Mouse (Mus musculus) embryonic facial prominence, embryonic 10.5 days (tissue): ENCODE results near the gene Zfp2. TPM values are rescaled to one million over a fixed set of nuclear protein-coding genes. Genes with fewer than 3 reads are reported as not detected.

ENCODE experiments used
- DNase-seq: peaks from one replicate; pipeline ENCODE4 v3.0.0-alpha.2; 2017; ENCODE audit warnings: low spot score
- H3K27ac ChIP-seq: fragments of 300-500 bp; sonication (generic); replicated peaks from 2 replicates; pipeline ENCODE4 v1.5.1; 2016; ENCODE audit warnings: mild to moderate bottlenecking
- H3K27me3 ChIP-seq: fragments of 300-500 bp; sonication (generic); replicated peaks from 2 replicates; pipeline ENCODE4 v1.6.1; 2016; ENCODE audit warnings: low read depth, mild to moderate bottlenecking; ENCODE audit not compliant: poor library complexity, severe bottlenecking
- H3K36me3 ChIP-seq: fragments of 300-500 bp; sonication (generic); replicated peaks from 2 replicates; pipeline ENCODE4 v1.6.1; 2016; ENCODE audit warnings: mild to moderate bottlenecking, moderate library complexity
- H3K4me1 ChIP-seq: fragments of 300-500 bp; sonication (generic); 2 replicates; pipeline ENCODE4 v1.6.1; 2016
- H3K4me3 ChIP-seq: fragments of 300-500 bp; sonication (generic); 2 replicates; pipeline ENCODE4 v1.5.1; 2016; ENCODE audit warnings: mild to moderate bottlenecking, moderate library complexity
- H3K9me3 ChIP-seq: fragments of 300-500 bp; sonication (generic); 2 replicates; pipeline ENCODE4 v1.6.1; 2016; ENCODE audit warnings: mild to moderate bottlenecking
- WGBS: fragments of 180-500 bp; shearing (Covaris S2); methylation state at CpG from one replicate; pipeline ENCODE4 v1.1.7; 2016; 5-methylcytosine and 5-hydroxymethylcytosine counted together
- polyA plus RNA-seq: library from polyadenylated mRNA; unstranded; fragments of >200 nt; fragmentation: Nextera tagmentation; extraction: Ambion mirVana; gene quantifications from 2 replicates; pipeline ENCODE4 v1.2.1, GENCODE M21; 2016

Gene Zfp2
- polyA plus RNA-seq, result 21.3 and 21.6 TPM in 2 replicates

DNA sequence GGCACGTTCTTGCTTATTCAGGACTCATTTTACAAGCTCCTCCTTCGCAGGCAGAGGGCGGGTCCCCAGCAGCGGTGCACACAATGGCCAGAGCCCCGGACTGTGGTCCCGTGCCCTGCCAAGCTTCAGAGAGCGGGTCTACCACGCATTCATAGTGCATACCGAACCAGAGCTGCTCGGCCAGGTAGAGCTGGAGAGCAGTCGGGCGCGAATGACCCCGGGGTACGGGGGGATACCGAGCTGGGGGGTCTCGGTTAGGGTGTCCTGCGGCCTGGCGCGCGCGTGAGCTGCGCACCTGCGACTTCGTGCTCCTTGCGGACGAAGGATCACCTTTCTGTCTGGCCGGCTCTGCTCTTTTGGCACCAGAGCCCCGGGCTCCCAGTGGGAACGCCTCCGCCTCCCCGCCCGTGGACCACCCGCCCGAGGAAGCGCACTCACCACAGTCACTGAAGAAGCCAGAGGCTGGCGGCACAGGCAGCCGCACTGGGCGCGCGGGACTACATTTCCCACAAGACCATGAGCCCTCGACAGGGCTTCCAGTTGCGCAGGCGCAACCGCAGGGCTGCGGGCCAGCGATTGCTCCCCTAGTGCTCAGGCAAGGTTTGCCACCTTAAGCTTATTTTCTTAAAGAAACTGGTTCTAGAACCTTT lies at the start of gene Zfp2:
Gene Zfp2, minus strand, starts transcription at position 495 of the 650 bp plus-strand sequence.
- H3K27ac ChIP-seq, result peak within 1 kb of the TSS; percentile 94
- under 1% methylated on average over 47 of the region's 47 CpGs for WGBS
- peak within 1 kb of the TSS; percentile 87 for H3K4me3 ChIP-seq
- H3K4me1 ChIP-seq, result 0 out of 2 replicates have a peak, but pooled peaks cover 3% of the 10 kb centered on the region
- H3K9me3 ChIP-seq, result peaks cover 15% of the 10 kb centered on the region; the same call in 1 of the 2 replicates
- no peaks in the 10 kb centered on the region for H3K27me3 ChIP-seq
- H3K36me3 ChIP-seq, result peaks cover 45% of the 10 kb centered on the region
- peak; percentile 93 for DNase-seq

DNA sequence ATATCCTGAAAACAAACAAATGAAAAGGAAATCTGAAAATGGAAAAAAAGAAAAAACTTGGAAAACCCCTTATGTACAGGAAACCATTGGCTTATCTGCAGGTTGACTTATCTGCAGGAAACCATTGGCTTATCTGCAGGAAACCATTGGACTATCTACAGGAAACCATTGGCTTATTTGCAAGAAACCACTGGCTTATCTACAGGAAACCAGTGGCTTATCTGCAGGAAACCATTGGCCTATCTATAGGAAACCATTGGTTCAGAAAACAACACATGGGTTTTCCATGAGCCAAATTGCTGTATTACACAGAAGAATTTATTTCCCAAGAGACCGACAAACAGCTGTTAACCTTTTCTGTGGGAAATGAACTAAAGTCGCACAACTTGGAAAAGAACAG lies 48.9 kb upstream of the Zfp2 start:
- no peak for DNase-seq
- no peak overlapping the region for H3K27ac ChIP-seq
- H3K36me3 ChIP-seq, result no peaks in the 10 kb centered on the region
- no peaks in the 10 kb centered on the region for H3K4me1 ChIP-seq
- H3K27me3 ChIP-seq, result no peaks in the 10 kb centered on the region
- no peaks in the 10 kb centered on the region for H3K9me3 ChIP-seq
- H3K4me3 ChIP-seq, result no peak overlapping the region
- WGBS, result 83% methylated on average over 2 of the region's 2 CpGs

DNA sequence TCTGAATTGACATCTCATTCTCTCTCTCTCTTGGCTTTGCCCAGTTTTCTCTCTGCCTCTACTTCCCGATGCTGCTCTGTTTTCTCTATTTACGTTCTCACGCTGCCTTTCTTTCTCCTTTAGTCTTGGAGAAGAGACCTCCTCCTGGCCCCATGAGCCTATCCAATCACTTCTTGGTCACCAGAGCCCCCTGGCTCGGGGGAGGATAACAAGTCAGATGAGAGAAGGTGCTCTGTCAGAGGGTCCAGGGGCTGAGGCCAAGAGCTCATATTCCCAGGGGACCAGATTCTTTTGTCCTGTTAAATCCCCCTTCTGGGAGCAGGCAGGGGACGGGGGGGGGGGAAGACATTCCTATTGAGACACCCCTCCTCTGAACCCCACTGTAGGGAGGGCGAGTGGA lies 37.7 kb upstream of the Zfp2 start, which contains the start of gene Prop1:
Gene Prop1, minus strand, starts transcription at position 101 of the 400 bp plus-strand sequence.
- 65% methylated on average over 6 of the region's 6 CpGs for WGBS
- DNase-seq, result no peak
- H3K4me3 ChIP-seq, result no peak within 1 kb of the TSS
- no peaks in the 10 kb centered on the region for H3K4me1 ChIP-seq
- H3K9me3 ChIP-seq, result no peaks in the 10 kb centered on the region
- no peaks in the 10 kb centered on the region for H3K27me3 ChIP-seq
- H3K36me3 ChIP-seq, result no peaks in the 10 kb centered on the region
- H3K27ac ChIP-seq, result no peak within 1 kb of the TSS

DNA sequence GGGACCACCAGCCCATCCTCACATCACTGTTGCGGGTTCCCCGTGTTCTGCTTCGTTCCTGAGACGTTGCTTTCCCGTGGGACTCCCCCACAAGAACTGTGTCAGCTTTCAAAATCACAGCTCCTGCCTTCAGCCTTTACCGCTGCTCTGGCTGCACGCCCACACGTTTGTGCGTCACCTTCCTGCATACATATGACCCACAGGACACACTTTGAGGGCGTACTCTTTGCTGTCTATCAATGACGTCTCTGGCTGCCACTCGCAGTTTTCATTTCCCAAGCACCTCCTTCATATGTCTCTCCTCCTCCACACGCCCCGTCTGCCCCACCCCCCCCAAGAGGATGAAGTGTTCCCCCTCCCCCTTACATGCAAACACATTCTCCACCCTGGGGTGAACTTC lies 36.3 kb upstream of the Zfp2 start:
- no peaks in the 10 kb centered on the region for H3K36me3 ChIP-seq
- H3K27me3 ChIP-seq, result no peaks in the 10 kb centered on the region
- no peak overlapping the region for H3K27ac ChIP-seq
- H3K9me3 ChIP-seq, result no peaks in the 10 kb centered on the region
- H3K4me3 ChIP-seq, result no peak overlapping the region
- 78% methylated on average over 14 of the region's 14 CpGs for whole genome bisulfite sequencing
- no peak for DNase-seq
- no peaks in the 10 kb centered on the region for H3K4me1 ChIP-seq

DNA sequence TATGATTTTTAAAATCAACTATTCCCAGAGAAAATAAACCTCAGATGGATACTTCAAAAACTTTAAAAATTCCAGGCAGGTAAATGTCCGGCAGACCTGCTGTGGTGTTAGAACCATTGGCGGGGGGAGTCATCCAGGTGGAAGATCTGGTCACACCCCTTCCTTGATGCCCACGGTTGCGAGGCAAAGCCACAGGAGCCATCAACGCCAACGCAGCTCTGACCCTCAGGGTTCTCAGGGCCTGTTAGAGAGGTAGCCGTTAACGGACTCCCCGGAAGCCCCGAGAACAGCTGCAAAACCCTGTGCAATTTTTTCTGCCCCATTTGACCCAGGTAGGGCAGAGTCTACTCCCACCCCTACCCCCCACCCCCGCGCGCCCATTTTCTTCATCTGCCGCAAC lies 27.5 kb upstream of the Zfp2 start, which contains the start of gene 4933414I15Rik:
Gene 4933414I15Rik, minus strand, starts transcription at position 260 of the 400 bp plus-strand sequence.
- 0 out of 2 replicates have a peak, but pooled peaks cover 9% of the 10 kb centered on the region for H3K27me3 ChIP-seq
- no peaks in the 10 kb centered on the region for H3K36me3 ChIP-seq
- no peak within 1 kb of the TSS for H3K4me3 ChIP-seq
- DNase-seq, result no peak
- H3K4me1 ChIP-seq, result no peaks in the 10 kb centered on the region
- 83% methylated on average over 14 of the region's 14 CpGs for WGBS
- H3K9me3 ChIP-seq, result no peaks in the 10 kb centered on the region
- no peak within 1 kb of the TSS for H3K27ac ChIP-seq

DNA sequence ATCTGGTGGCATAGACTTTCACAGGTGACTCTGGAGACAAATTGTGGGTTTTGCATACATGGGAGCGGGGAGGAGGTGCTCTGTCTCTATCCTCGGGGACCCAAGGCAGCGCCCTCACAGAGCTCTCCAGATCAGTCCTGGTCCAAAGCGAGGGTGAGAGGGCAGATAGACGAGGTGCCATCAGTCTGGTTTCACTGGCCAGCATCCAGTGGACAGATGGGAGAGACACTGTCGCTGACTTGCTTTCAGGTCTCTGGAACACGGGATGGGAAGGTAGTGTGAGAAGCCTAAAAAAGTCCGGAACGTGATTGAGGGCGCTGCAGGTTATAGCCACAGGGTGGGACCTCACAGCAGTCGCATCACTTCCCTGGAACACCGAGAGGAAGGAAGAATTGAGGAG lies 26.4 kb upstream of the Zfp2 start:
- no peaks in the 10 kb centered on the region for H3K9me3 ChIP-seq
- WGBS, result 73% methylated on average over 12 of the region's 12 CpGs
- H3K4me3 ChIP-seq, result no peak overlapping the region
- DNase-seq, result no peak
- H3K4me1 ChIP-seq, result no peaks in the 10 kb centered on the region
- H3K27ac ChIP-seq, result no peak overlapping the region
- no peaks in the 10 kb centered on the region for H3K36me3 ChIP-seq
- 0 out of 2 replicates have a peak, but pooled peaks cover 9% of the 10 kb centered on the region for H3K27me3 ChIP-seq

DNA sequence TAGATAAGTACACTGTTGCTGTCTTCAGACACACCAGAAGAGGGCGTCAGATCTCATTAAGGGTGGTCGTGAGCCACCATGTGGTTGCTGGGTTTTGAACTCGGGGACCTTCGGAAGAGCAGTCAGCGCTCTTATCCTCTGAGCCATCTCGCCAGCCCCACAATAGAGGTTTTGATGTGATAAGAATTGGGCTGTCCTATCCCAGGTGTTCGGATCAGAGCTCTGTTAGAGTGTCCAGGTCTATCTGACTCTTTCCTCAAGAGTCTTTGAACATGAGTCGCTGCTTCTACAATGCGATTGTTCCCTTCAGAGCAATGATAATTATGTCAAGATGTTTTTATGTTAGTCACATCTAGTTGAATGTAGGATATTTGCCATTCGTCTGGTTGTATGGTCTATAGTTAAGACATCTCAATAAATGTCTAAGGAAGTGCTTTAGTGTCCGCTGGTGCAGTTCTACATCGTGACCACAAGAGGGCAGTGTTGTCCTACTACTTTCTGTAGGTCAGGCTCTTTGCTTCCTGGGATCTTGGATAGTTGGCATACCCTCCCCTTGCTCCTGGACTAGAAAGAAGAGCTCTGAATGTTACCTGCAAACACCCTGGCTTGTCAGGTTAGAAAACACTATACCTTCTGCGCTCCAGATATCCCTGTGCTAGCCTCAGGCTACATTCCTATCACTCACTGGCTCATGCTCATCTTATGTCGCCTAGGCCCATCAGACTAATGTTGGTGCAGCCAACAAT lies 23.8 kb upstream of the Zfp2 start:
- H3K4me3 ChIP-seq, result no peak overlapping the region
- WGBS, result 34% methylated on average over 14 of the region's 14 CpGs
- H3K9me3 ChIP-seq, result no peaks in the 10 kb centered on the region
- H3K4me1 ChIP-seq, result no peaks in the 10 kb centered on the region
- peak; percentile 58 for DNase-seq
- no peak overlapping the region for H3K27ac ChIP-seq
- 0 out of 2 replicates have a peak, but pooled peaks cover 9% of the 10 kb centered on the region for H3K27me3 ChIP-seq
- H3K36me3 ChIP-seq, result no peaks in the 10 kb centered on the region

DNA sequence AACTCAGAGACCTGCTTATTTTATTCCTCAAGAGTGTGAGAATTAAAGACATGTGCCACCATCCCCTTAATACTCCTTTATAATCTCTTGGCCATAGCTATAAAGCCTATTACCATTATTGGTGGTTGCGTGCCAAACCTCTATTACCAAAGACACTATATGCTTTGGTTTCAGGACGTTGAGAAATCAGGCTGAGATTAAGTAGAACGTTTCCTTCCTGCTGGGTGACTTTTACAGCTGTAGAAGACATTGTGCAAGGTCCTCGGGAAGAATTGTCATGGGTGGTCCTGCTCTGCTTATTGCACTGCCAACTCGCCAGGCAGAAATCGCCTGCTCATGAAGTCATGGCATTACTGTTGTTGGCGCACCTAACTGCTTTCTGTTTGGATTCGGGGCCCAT lies 22.5 kb upstream of the Zfp2 start:
- DNase-seq, result no peak
- Histone ChIP-seq H3K36me3 (no peaks in the 10 kb centered on the region), H3K27ac (no peak overlapping the region), H3K4me3 (no peak overlapping the region), H3K9me3 (no peaks in the 10 kb centered on the region), H3K4me1 (no peaks in the 10 kb centered on the region), H3K27me3 (0 out of 2 replicates have a peak, but pooled peaks cover 9% of the 10 kb centered on the region)
- 76% methylated on average over 8 of the region's 8 CpGs for WGBS

DNA sequence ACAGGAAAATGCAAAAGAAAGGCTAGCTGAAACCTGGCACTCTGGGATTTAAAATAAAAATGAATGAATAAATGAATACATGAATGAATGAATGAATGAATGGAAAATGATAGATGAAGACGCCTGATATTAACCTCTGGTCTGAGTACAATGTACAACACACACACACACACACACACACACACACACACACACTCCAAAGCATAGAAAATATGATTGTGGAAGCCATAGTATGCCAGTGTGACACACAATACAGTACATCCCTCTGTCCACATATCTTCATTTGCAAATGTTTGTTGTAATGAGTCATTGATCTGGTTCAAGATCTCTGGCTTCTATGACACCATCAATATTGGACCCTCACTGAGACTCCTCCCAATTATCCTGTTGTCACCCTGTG lies 16.1 kb upstream of the Zfp2 start:
- Histone ChIP-seq H3K27me3 (peaks cover 25% of the 10 kb centered on the region), H3K4me1 (peaks cover 12% of the 10 kb centered on the region), H3K4me3 (peak overlapping the region; percentile 70), H3K36me3 (no peaks in the 10 kb centered on the region), H3K9me3 (no peaks in the 10 kb centered on the region), H3K27ac (peak overlapping the region; percentile 61)
- no peak for DNase-seq
- WGBS, result 81% methylated on average over 1 of the region's 1 CpGs

DNA sequence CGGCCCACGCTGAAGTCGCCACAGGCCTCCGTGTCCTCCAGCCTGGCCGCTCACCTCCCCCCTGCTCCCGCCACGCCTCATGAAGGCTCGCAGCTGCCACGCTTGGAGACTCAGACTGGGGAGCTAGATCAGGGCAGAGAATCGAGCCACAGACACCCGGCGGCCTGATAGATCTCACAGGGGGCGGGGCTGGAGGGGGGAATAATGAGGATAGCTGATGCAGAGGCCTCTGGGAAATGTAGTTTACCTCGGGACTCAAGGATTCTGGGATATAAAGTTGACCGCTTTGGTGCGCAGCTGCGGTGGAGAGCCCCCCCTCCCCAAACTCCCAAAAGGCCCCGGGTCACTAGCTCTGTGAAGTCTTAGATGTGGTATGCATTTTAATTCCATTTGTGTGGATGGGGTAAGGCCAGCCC lies 15.5 kb upstream of the Zfp2 start, which contains the start of gene Zfp354b:
Gene Zfp354b, minus strand, starts transcription at position 183 of the 416 bp plus-strand sequence.
- H3K4me3 ChIP-seq, result peak within 1 kb of the TSS; percentile 70
- H3K9me3 ChIP-seq, result no peaks in the 10 kb centered on the region
- peaks cover 12% of the 10 kb centered on the region for H3K4me1 ChIP-seq
- 1% methylated on average over 18 of the region's 18 CpGs for WGBS
- H3K27ac ChIP-seq, result peak within 1 kb of the TSS; percentile 78
- H3K27me3 ChIP-seq, result peaks cover 25% of the 10 kb centered on the region
- no peaks in the 10 kb centered on the region for H3K36me3 ChIP-seq
- peak; percentile 90 for DNase-seq

DNA sequence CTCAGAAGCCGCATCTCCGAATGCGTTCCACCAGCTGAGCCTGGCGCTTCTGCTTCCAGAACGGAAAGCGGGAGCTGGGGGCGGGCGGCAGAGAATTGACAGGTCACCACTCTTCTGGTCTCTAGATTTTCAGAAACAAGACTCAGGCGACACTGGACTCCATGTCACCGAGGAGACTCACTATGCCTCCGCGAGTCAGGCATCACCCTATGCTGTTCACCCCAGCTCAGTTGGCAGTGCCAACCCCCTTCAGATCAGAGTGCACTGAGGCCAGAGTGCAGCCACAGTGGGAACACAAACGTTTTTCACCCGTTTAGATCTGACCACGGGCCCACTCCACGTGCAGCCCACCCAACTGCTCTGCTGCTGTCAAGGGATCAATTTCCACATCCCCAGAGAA lies 15.1 kb upstream of the Zfp2 start:
- peak overlapping the region; percentile 78 for H3K27ac ChIP-seq
- H3K4me1 ChIP-seq, result peaks cover 12% of the 10 kb centered on the region
- peaks cover 25% of the 10 kb centered on the region for H3K27me3 ChIP-seq
- no peaks in the 10 kb centered on the region for H3K9me3 ChIP-seq
- 4% methylated on average over 16 of the region's 16 CpGs for WGBS
- H3K36me3 ChIP-seq, result no peaks in the 10 kb centered on the region
- peak overlapping the region; percentile 70 for H3K4me3 ChIP-seq
- DNase-seq, result no peak

DNA sequence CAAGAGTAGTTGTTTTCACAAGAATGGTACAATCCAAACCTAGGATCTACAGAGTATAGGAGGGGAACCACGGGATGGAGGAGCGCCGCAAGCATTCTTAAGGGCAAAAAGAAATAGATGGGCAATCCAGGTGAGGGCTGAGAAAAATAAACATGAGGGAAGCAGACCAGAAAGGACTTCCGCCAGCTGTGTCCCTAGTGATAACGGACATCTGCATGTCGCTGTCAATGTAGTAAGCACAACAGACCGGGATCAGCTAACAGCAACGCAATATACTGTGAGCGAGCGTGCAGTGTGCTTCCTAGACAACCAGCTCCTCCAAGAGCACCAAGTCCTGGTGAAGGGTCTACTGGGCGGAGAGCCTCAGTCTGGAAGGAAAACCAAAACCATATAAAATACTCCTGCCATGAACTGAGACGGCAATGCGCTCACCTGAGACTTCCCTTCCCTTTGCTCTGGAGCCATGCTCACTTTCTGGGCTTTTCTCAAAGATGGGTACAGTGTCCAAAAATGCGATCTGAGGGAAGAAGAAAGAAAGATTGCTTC lies 14.6 kb upstream of the Zfp2 start:
- DNase-seq, result no peak
- H3K27me3 ChIP-seq, result peaks cover 25% of the 10 kb centered on the region
- H3K4me1 ChIP-seq, result peaks cover 12% of the 10 kb centered on the region
- WGBS, result 30% methylated on average over 14 of the region's 14 CpGs
- H3K27ac ChIP-seq, result no peak overlapping the region
- no peaks in the 10 kb centered on the region for H3K36me3 ChIP-seq
- peak overlapping the region; percentile 70 for H3K4me3 ChIP-seq
- H3K9me3 ChIP-seq, result no peaks in the 10 kb centered on the region
